Mouse (Mus musculus): ENCODE measurements around the gene Bcor. TPM values are rescaled to one million over a fixed set of nuclear protein-coding genes. Genes with fewer than 3 reads are reported as not detected.

Bcor gene
- polyA plus RNA-seq, 1 experiment from 2014 or later = 20.3 TPM

DNA sequence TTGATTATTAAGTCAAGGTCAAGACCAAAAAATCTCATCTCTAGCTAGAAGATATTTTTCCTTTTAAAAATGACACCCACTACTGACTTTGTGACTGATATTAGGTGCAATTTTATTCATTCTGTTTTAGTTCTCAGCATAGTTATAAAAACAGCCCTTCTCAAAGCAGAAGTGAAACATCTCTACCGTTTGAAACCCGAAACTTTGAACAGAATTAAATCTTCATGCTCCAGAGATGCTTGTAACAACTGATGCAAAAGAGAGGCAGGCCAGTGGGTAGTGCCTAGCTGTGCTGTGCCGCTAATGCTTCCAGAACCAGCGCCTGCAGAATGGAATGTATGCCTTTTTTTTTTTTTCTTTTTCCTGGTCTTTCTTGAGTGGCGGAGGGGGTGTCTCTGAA, 78.0 kb downstream of the Bcor start:
- Histone ChIP-seq H3K27me3 (replicated peaks; ENCODE audit: control insufficient read depth, insufficient read depth, low read length) (peaks cover 67% of the 10 kb centered on the region), H3K4me3 (ENCODE audit: low read depth, low read length) (no peak overlapping the region), H3K9ac (ENCODE audit: low read length) (no peak overlapping the region), H3K4me2 (ENCODE audit: low read length) (no peak overlapping the region; the same call in 1 of the 2 replicates), H3K36me3 (ENCODE audit: control insufficient read depth, insufficient read depth, low read length) (no peaks in the 10 kb centered on the region), H3K4me1 (replicated peaks; ENCODE audit: control insufficient read depth, insufficient read depth, low read length) (peaks cover 5% of the 10 kb centered on the region; the same call in 1 of the 2 replicates), H3K27ac (ENCODE audit: low read depth) (no peak overlapping the region), H3K9me3 (ENCODE audit: control insufficient read depth, low read length) (no peaks in the 10 kb centered on the region)
- 46% methylated on average over 5 of the region's 5 CpGs for WGBS
- DNase-seq (ENCODE audit: low spot score) (no peak), ATAC-seq (replicated peaks; ENCODE audit: low FRiP score, low TSS enrichment, low read depth) (no peak)

DNA sequence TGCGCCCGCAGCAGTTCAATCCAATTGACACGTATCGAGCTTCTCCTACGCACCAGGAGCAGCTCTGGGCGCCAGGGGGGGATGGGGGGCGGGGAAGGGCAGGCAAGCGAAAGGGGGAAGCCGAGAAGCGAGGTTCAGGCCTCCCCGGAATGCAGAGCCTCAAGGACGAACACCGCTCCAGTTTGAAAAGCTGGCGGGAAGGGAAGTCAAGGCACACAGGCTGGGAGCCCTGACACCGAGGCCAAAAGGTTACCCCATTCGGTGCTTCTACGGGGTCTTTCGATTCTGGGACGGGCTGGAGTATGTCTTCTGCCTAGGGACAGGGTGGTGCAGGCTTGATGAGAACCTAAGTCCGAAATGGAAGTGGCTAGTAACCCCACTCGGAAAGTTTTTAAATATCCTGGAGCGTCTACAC, 78.4 kb downstream of the Bcor start:
- Histone ChIP-seq H3K9ac (ENCODE audit: low read length) (no peak overlapping the region), H3K27ac (ENCODE audit: low read depth) (no peak overlapping the region), H3K27me3 (replicated peaks; ENCODE audit: control insufficient read depth, insufficient read depth, low read length) (peaks cover 65% of the 10 kb centered on the region), H3K4me2 (ENCODE audit: low read length) (peak overlapping the region; percentile 63), H3K36me3 (ENCODE audit: control insufficient read depth, insufficient read depth, low read length) (no peaks in the 10 kb centered on the region), H3K4me1 (replicated peaks; ENCODE audit: control insufficient read depth, insufficient read depth, low read length) (peaks cover 5% of the 10 kb centered on the region; the same call in 1 of the 2 replicates), H3K9me3 (ENCODE audit: control insufficient read depth, low read length) (no peaks in the 10 kb centered on the region), H3K4me3 (ENCODE audit: low read depth, low read length) (no peak overlapping the region)
- ATAC-seq (replicated peaks; ENCODE audit: low FRiP score, low TSS enrichment, low read depth) (no peak), DNase-seq (ENCODE audit: low spot score) (no peak)
- 18% methylated on average over 21 of the region's 22 CpGs for WGBS

DNA sequence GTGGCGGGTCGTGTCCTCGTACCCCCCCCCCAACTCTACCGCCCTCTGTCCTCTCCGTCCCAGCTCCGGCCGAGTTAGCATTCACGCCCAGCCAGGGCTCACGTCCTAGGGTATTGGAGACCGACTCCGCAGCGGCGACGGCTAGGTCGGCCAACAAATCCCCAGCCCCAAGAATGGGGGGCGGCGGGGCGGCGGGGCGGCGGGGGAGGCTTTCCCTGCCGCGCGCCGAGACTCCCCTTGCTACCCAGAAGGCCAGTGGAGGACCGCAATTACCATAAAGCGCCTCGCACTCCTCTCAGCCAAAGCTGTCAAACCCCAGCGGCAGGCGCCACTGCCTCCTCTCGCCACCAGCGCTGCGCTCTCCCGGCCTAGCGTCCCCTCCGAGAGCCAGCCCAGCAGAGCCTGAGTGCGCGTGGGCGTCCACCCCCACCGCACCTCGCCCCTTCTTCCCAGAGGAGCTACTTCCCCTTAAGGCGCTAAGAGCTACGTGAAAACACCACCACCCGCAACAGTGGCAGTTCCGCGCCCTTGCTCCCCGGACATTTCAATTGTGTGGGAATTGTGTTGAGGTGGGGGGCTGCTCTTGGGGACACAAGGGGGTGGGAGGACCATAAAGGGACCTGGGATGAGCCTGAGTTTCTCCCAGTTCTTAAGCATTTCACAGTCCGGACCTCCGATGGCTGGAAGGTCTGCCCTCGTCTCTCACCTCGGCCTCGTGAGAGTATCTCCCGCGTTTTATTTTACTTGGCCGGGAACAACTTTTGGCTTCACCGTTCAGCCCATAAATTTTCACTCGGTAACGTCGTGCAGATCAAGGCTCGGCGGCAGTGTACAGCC, 79.0 kb downstream of the Bcor start:
- ATAC-seq (replicated peaks; ENCODE audit: low FRiP score, low TSS enrichment, low read depth) (no peak; the same call in 1 of the 2 replicates), DNase-seq (ENCODE audit: low spot score) (no peak)
- peaks cover 5% of the 10 kb centered on the region; the same call in 1 of the 2 replicates for H3K4me1 ChIP-seq (replicated peaks; ENCODE audit: control insufficient read depth, insufficient read depth, low read length)
- no peaks in the 10 kb centered on the region for H3K36me3 ChIP-seq (ENCODE audit: control insufficient read depth, insufficient read depth, low read length)
- peaks cover 65% of the 10 kb centered on the region for H3K27me3 ChIP-seq (replicated peaks; ENCODE audit: control insufficient read depth, insufficient read depth, low read length)
- 6% methylated on average over 40 of the region's 61 CpGs for WGBS
- H3K9ac ChIP-seq (ENCODE audit: low read length) = peak overlapping the region; percentile 40
- peak overlapping the region; percentile 64 for H3K4me3 ChIP-seq (ENCODE audit: low read depth, low read length)
- peak overlapping the region; percentile 79 for H3K27ac ChIP-seq (ENCODE audit: low read depth)
- H3K9me3 ChIP-seq (ENCODE audit: control insufficient read depth, low read length) = no peaks in the 10 kb centered on the region
- H3K4me2 ChIP-seq (ENCODE audit: low read length) = peak overlapping the region; percentile 63

DNA sequence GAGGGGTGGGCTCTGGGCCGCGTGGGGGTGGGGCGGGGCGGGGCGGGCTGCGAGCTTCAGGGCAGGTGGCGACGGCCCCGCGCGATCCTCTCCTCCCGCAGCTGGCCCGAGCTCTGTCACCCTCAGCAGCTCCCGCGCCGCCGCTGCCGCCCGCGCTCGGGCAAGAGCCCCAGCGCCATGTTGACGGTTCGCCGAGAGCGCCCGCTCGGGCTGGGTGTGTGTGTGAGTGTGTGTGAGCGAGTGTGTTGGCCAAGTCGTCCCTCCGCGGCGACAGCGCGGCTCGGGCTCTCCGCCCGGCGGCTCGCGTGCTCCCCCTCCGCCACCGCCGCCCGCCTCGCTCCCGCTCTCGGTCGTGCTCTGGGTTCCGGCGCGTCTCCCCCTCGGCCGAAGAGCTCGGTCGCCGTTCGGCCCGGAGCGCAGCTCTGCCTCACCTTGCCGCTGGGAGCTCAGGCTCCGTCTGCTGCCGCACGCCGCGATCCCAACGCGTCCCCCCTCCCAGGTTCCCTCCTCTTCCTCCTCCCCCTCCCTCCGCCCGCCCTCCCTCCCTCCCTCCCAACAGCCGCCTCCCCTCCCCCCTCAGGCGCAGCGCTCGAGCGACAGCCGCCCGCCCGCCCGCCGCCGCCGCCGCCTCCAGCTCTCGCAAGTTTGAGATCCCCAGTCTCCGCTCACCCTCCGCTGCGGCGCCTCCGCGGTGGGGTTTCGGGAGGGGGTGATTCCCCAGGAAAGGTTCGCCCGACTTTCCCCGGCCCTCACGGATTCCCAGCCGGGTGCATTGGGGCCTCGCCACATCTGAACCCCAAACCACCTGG, 79.9 kb downstream of the Bcor start:
- H3K36me3 ChIP-seq (ENCODE audit: control insufficient read depth, insufficient read depth, low read length) = no peaks in the 10 kb centered on the region
- no peaks in the 10 kb centered on the region for H3K9me3 ChIP-seq (ENCODE audit: control insufficient read depth, low read length)
- ATAC-seq (replicated peaks; ENCODE audit: low FRiP score, low TSS enrichment, low read depth) = peak; percentile 56
- DNase-seq (ENCODE audit: low spot score) = peak; percentile 75
- H3K4me1 ChIP-seq (replicated peaks; ENCODE audit: control insufficient read depth, insufficient read depth, low read length) = no peaks in the 10 kb centered on the region; the same call in 1 of the 2 replicates
- H3K27me3 ChIP-seq (replicated peaks; ENCODE audit: control insufficient read depth, insufficient read depth, low read length) = peaks cover 66% of the 10 kb centered on the region
- peak overlapping the region; percentile 64 for H3K4me3 ChIP-seq (ENCODE audit: low read depth, low read length)
- H3K27ac ChIP-seq (ENCODE audit: low read depth) = peak overlapping the region; percentile 79
- WGBS = 4% methylated on average over 26 of the region's 97 CpGs
- peak overlapping the region; percentile 81 for H3K9ac ChIP-seq (ENCODE audit: low read length)
- H3K4me2 ChIP-seq (ENCODE audit: low read length) = peak overlapping the region; percentile 63

DNA sequence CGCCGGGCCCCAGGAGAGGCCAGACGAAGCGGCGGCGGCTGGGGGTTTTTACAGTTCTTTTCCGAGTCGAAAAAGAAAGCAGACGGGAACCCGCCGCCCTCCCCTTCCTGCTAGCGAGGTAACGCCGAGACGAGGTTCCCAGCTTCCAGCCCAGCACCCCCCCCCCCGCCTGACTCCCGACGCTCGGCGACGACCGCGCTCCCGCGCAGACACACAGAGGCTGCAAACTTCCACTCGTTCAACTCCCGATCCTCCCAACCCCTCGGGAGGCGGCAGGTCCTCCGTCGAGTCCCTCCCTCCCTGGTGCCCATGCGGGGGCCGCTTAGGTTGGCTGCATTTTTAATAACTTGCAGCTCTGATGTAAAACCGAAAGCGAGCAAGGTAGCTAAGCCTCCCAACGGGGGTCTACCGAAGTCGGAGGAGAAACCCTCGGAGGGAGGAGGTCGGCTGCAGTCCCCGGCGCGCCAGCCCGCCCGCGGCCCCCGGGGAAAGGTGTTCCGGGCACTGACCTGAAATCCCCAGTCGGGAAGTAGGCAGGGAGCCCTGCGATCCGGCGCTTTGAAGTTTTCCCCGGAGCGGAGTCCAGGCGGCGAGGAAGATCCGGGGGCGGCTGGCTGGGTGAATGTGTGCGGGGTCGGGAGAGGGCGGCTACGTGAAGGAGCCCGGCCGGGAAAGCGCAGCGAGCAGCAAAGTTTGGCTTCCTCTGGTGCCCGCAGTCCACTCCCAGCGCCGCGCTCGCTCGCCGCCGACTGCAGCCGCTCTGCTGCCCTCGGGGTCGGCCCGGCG, 80.7 kb downstream of the Bcor start:
- Histone ChIP-seq H3K4me2 (ENCODE audit: low read length) (peak overlapping the region; percentile 63), H3K36me3 (ENCODE audit: control insufficient read depth, insufficient read depth, low read length) (no peaks in the 10 kb centered on the region), H3K27ac (ENCODE audit: low read depth) (peak overlapping the region; percentile 79), H3K4me3 (ENCODE audit: low read depth, low read length) (peak overlapping the region; percentile 64), H3K9ac (ENCODE audit: low read length) (peak overlapping the region; percentile 81), H3K9me3 (ENCODE audit: control insufficient read depth, low read length) (no peaks in the 10 kb centered on the region), H3K4me1 (replicated peaks; ENCODE audit: control insufficient read depth, insufficient read depth, low read length) (no peaks in the 10 kb centered on the region; the same call in 1 of the 2 replicates), H3K27me3 (replicated peaks; ENCODE audit: control insufficient read depth, insufficient read depth, low read length) (peaks cover 59% of the 10 kb centered on the region)
- 0% methylated on average over 58 of the region's 79 CpGs for WGBS
- DNase-seq (ENCODE audit: low spot score) (peak; percentile 74), ATAC-seq (replicated peaks; ENCODE audit: low FRiP score, low TSS enrichment, low read depth) (no peak)

DNA sequence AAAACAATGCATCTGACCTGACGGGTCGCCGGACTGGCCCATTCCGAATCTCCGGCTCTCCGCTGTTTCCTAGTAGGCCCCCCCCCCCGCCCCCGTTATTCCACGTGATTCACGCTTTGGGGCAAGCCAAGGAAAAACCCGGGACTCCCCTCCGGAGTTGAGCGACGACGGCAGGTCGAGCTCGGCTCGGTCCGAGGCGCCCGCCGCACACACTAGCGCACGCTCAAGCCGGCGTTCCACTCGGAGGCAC, 81.2 kb downstream of the Bcor start:
- peak overlapping the region; percentile 81 for H3K9ac ChIP-seq (ENCODE audit: low read length)
- H3K4me3 ChIP-seq (ENCODE audit: low read depth, low read length) = peak overlapping the region; percentile 64
- 2% methylated on average over 26 of the region's 27 CpGs for WGBS
- H3K36me3 ChIP-seq (ENCODE audit: control insufficient read depth, insufficient read depth, low read length) = no peaks in the 10 kb centered on the region
- H3K9me3 ChIP-seq (ENCODE audit: control insufficient read depth, low read length) = no peaks in the 10 kb centered on the region
- H3K27me3 ChIP-seq (replicated peaks; ENCODE audit: control insufficient read depth, insufficient read depth, low read length) = peaks cover 55% of the 10 kb centered on the region
- no peak for DNase-seq (ENCODE audit: low spot score)
- H3K4me1 ChIP-seq (replicated peaks; ENCODE audit: control insufficient read depth, insufficient read depth, low read length) = no peaks in the 10 kb centered on the region; the same call in 1 of the 2 replicates
- ATAC-seq (replicated peaks; ENCODE audit: low FRiP score, low TSS enrichment, low read depth) = no peak
- peak overlapping the region; percentile 63 for H3K4me2 ChIP-seq (ENCODE audit: low read length)
- peak overlapping the region; percentile 79 for H3K27ac ChIP-seq (ENCODE audit: low read depth)

DNA sequence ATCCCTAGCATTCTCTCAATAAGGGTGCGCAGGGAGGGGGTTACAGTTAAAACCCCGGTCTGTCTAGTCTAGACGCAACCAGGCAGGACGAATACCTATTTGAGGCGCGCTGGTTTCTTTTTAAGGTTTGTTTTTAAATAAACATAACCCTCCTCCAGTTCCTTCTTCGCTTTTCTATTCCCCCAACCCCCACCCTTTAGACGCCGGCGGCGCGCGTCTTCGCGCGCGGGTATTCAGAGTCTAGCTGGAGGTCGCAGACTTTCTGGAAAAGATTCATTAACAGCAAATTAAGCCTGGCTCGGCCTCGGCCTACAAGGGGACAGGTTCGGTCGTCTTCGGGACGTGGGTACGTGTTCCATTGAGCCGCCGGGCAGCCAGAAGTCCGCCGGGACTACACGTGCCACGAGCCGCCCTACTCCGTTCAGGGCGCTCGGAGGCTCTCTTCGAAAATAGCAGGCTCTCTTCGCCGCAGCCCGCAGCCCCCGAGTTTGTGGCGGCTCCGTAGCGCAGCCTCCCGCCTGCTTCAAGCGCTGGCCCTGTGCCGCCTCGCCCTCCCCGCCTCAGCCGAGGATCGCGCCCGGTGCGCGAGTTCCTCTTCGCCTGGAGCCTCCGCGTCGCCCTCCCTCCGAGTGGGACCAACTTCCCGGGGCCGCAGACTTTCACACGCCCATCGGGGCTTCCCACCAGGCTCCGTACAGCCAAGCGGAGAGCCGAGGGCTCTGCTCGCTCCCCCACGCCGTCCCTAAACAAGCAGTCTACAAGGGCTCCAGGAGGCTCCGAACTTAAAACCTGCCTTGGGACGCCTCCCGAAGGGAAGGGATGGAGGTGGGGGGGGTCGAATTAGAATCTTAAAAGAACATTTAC, 81.7 kb downstream of the Bcor start:
- Histone ChIP-seq H3K27ac (ENCODE audit: low read depth) (0 out of 2 replicates have a peak overlapping the region, but pooled peaks have one; percentile 9), H3K9me3 (ENCODE audit: control insufficient read depth, low read length) (no peaks in the 10 kb centered on the region), H3K4me2 (ENCODE audit: low read length) (peak overlapping the region; percentile 63), H3K4me1 (replicated peaks; ENCODE audit: control insufficient read depth, insufficient read depth, low read length) (peaks cover 2% of the 10 kb centered on the region), H3K9ac (ENCODE audit: low read length) (peak overlapping the region; percentile 81), H3K36me3 (ENCODE audit: control insufficient read depth, insufficient read depth, low read length) (no peaks in the 10 kb centered on the region), H3K27me3 (replicated peaks; ENCODE audit: control insufficient read depth, insufficient read depth, low read length) (peaks cover 49% of the 10 kb centered on the region), H3K4me3 (ENCODE audit: low read depth, low read length) (peak overlapping the region; percentile 64)
- 3% methylated on average over 72 of the region's 73 CpGs for WGBS
- DNase-seq (ENCODE audit: low spot score) = no peak
- ATAC-seq (replicated peaks; ENCODE audit: low FRiP score, low TSS enrichment, low read depth) = no peak
